Mouse (Mus musculus): ENCODE results near the gene Gm14743. TPM values are rescaled to one million over a fixed set of nuclear protein-coding genes. Genes with fewer than 3 reads are reported as not detected.
"Not testable (repeated sequence)": the region's sequence is repeated elsewhere in the genome, so short reads cannot be mapped to it uniquely, and the experiment has no call there.

Gene Gm14743
- total RNA-seq (2021): not detected

GRCm38 (mm10) chrX:78245821-78246220 is at the start of gene Gm14743:
TSS of gene Gm14743 (minus strand) at chrX:78245921.
- intact Hi-C loops (cut with DNase I); DNase-seq: not testable (repeated sequence)

GRCm38 (mm10) chrX:78202829-78203228 is 42.9 kb downstream of the Gm14743 start:
- intact Hi-C loops (cut with DNase I): no loop called here

GRCm38 (mm10) chrX:78202220-78202619 is 43.5 kb downstream of the Gm14743 start:
- intact Hi-C loops (cut with DNase I); DNase-seq: not testable (repeated sequence)

More at GRCm38 (mm10) chrX:78202829-78203228, 42.9 kb downstream of the Gm14743 start:
- DNase-seq: no peak

Other genes with a start within 250 kb of the Gm14743 start
- not detected for gene Obp1a, start 154.5 kb downstream of the Gm14743 start, total RNA-seq (2021)
- not detected for gene Gm5938, start 120.5 kb downstream of the Gm14743 start, total RNA-seq (2021)
- not detected for gene Obp1b, start 59.1 kb downstream of the Gm14743 start, total RNA-seq (2021)
- gene 4930480E11Rik, start 123.7 kb upstream of the Gm14743 start, total RNA-seq (2021): not detected